Mouse (Mus musculus) c-Kit-positive CD71-positive TER-119-positive erythroid progenitor cells, embryonic 14.5 days (primary cell): ENCODE measurements around the gene 2210408I21Rik.

Experiments
- DNase-seq: peaks from one replicate; pipeline ENCODE4 v3.0.0-alpha.2; 2013; ENCODE audit warnings: low spot score

2210408I21Rik gene

GRCm38 (mm10) chr13:77278659-77279413 is 143.5 kb downstream of the 2210408I21Rik start:
- no peak for DNase-seq

GRCm38 (mm10) chr13:77295519-77295918 is 160.2 kb downstream of the 2210408I21Rik start:
- DNase-seq, result no peak

GRCm38 (mm10) chr13:77324101-77324500 is 188.8 kb downstream of the 2210408I21Rik start:
- DNase-seq, result no peak

GRCm38 (mm10) chr13:77326174-77326959 is 191.0 kb downstream of the 2210408I21Rik start:
- DNase-seq, result no peak

GRCm38 (mm10) chr13:77342097-77342496 is 206.8 kb downstream of the 2210408I21Rik start:
- no peak for DNase-seq

- DNase-seq, result no peak
These were observed 250.2 kb downstream of the 2210408I21Rik start for GRCm38 (mm10) chr13:77385448-77385970.

- no peak for DNase-seq
These were observed 250.7 kb downstream of the 2210408I21Rik start for GRCm38 (mm10) chr13:77386001-77386400.

- no peak for DNase-seq
These were observed 252.8 kb downstream of the 2210408I21Rik start for GRCm38 (mm10) chr13:77388148-77388547.

GRCm38 (mm10) chr13:77389209-77389608 is 253.9 kb downstream of the 2210408I21Rik start:
- no peak for DNase-seq

GRCm38 (mm10) chr13:77396374-77396773 is 261.0 kb downstream of the 2210408I21Rik start:
- no peak for DNase-seq

GRCm38 (mm10) chr13:77396981-77397380 is 261.6 kb downstream of the 2210408I21Rik start:
- DNase-seq, result no peak

GRCm38 (mm10) chr13:77397646-77398045 is 262.3 kb downstream of the 2210408I21Rik start:
- DNase-seq, result no peak

GRCm38 (mm10) chr13:77398477-77398876 is 263.1 kb downstream of the 2210408I21Rik start:
- DNase-seq, result no peak

GRCm38 (mm10) chr13:77400762-77401161 is 265.4 kb downstream of the 2210408I21Rik start:
- no peak for DNase-seq

GRCm38 (mm10) chr13:77408530-77408929 is 273.2 kb downstream of the 2210408I21Rik start:
- DNase-seq, result no peak

- DNase-seq, result no peak
These were observed 274.5 kb downstream of the 2210408I21Rik start for GRCm38 (mm10) chr13:77409804-77410203.

GRCm38 (mm10) chr13:77412829-77413228 is 277.5 kb downstream of the 2210408I21Rik start:
- DNase-seq, result no peak

GRCm38 (mm10) chr13:77450007-77450567 is 314.7 kb downstream of the 2210408I21Rik start:
- no peak for DNase-seq

- DNase-seq, result no peak
These were observed 334.8 kb downstream of the 2210408I21Rik start for GRCm38 (mm10) chr13:77470093-77470621.

- no peak for DNase-seq
These were observed 341.1 kb downstream of the 2210408I21Rik start for GRCm38 (mm10) chr13:77476420-77476819.

- DNase-seq, result no peak
These were observed 343.2 kb downstream of the 2210408I21Rik start for GRCm38 (mm10) chr13:77478425-77479119.
